Mouse (Mus musculus) testis, adult 2 months (tissue): ENCODE data around the gene Pitpnm1.

ENCODE experiments used
- CTCF ChIP-seq: fragments of 200-500 bp; IDR thresholded peaks from 2 replicates; pipeline ENCODE4 v1.5.1; 2012; ENCODE audit warnings: low read depth, mild to moderate bottlenecking, inconsistent platforms, low read length, moderate library complexity; ENCODE audit not compliant: control insufficient read depth, insufficient read depth, insufficient replicate concordance
- POLR2A ChIP-seq: fragments of 200-500 bp; IDR thresholded peaks from 2 replicates; pipeline ENCODE4 v1.6.1; 2012; ENCODE audit warnings: low read depth, mild to moderate bottlenecking, inconsistent platforms, low read length, moderate library complexity; ENCODE audit not compliant: control insufficient read depth

DNA sequence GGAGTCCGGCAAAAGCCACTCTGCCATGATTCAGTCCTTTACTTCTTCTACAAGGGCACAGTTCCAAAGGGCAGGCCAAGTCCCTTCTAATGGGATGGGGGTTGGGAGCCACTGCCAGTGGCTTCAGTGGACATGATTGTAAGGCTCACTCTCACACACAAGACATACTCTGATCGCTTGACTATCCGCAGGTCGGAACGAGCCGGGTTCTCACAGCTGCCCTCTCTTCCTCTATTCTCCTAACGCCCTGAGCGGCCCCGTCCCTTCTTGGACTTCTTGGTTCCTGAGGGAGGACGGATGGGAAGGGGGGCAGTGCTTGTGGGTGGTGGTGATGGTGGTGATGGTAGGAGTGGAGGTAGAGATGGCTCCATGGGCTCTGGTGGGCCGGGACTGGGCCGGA is 57.0 kb downstream of the Pitpnm1 start:
- TF ChIP-seq CTCF (no peak), POLR2A (no peak)
